Mouse (Mus musculus) frontal cortex, adult 2 months (tissue): ENCODE measurements around the gene Arid3c. TPM values are rescaled to one million over a fixed set of nuclear protein-coding genes. Genes with fewer than 3 reads are reported as not detected.
"Not testable (repeated sequence)": the region's sequence is repeated elsewhere in the genome, so short reads cannot be mapped to it uniquely, and the experiment has no call there.

Experiments
- DNase-seq, 2 experiments: peaks; one replicate each; pipeline ENCODE4 v3.0.0; 2022; ENCODE audit warnings: low spot score in 1 of 2; ENCODE audit errors: extremely low spot score in 1 of 2
- polyA plus RNA-seq: library from polyadenylated mRNA; depleted of rRNA; stranded (reverse); fragments of >200 nt; gene quantifications from 2 replicates; pipeline ENCODE4 v1.2.3, GENCODE M21; 2012

Arid3c gene
- polyA plus RNA-seq, 1 experiment = 0.12 TPM

GRCm38 (mm10) chr4:41708192-41708745 is 22.7 kb downstream of the Arid3c start:
- peak in 1 of 2 experiments; percentile 87 for DNase-seq

- peak; percentile 77 to 89 for DNase-seq
These were observed 23.9 kb downstream of the Arid3c start for GRCm38 (mm10) chr4:41707011-41707535.

- no peak for DNase-seq
These were observed 24.8 kb downstream of the Arid3c start for GRCm38 (mm10) chr4:41705922-41706754.

GRCm38 (mm10) chr4:41704651-41705050 is 26.3 kb downstream of the Arid3c start:
- no peak for DNase-seq

- DNase-seq = not testable (repeated sequence)
These were observed 28.7 kb downstream of the Arid3c start for GRCm38 (mm10) chr4:41702226-41702625.

- DNase-seq = not testable (repeated sequence)
These were observed 30.7 kb downstream of the Arid3c start for GRCm38 (mm10) chr4:41700224-41700623.

- not testable (repeated sequence) for DNase-seq
These were observed 31.2 kb downstream of the Arid3c start, which contains the start of gene Il11ra1 for GRCm38 (mm10) chr4:41699783-41700182. TSS of gene Il11ra1 (plus strand) at chr4:41699989.

GRCm38 (mm10) chr4:41698421-41699016 is 32.4 kb downstream of the Arid3c start:
- not testable (repeated sequence) for DNase-seq

GRCm38 (mm10) chr4:41696930-41697841 is 33.8 kb downstream of the Arid3c start, which contains the start of gene Cntfr:
TSS of gene Cntfr (minus strand) at chr4:41697089.
- peak in 1 of 2 experiments; percentile 91 for DNase-seq

- not testable (repeated sequence) for DNase-seq
These were observed 34.5 kb downstream of the Arid3c start for GRCm38 (mm10) chr4:41696452-41696851.

GRCm38 (mm10) chr4:41695800-41696199 is 35.1 kb downstream of the Arid3c start:
- DNase-seq = not testable (repeated sequence)

GRCm38 (mm10) chr4:41693511-41693910 is 37.4 kb downstream of the Arid3c start:
- DNase-seq = not testable (repeated sequence)

GRCm38 (mm10) chr4:41690014-41690413 is 40.9 kb downstream of the Arid3c start:
- not testable (repeated sequence) for DNase-seq

- DNase-seq = not testable (repeated sequence)
These were observed 42.4 kb downstream of the Arid3c start for GRCm38 (mm10) chr4:41688562-41688961.

GRCm38 (mm10) chr4:41685882-41686492 is 45.0 kb downstream of the Arid3c start:
- DNase-seq = not testable (repeated sequence)

- not testable (repeated sequence) for DNase-seq
These were observed 46.0 kb downstream of the Arid3c start for GRCm38 (mm10) chr4:41684931-41685453.

GRCm38 (mm10) chr4:41684131-41684930 is 46.6 kb downstream of the Arid3c start:
- not testable (repeated sequence) for DNase-seq

- DNase-seq = not testable (repeated sequence)
These were observed 47.6 kb downstream of the Arid3c start for GRCm38 (mm10) chr4:41683303-41683702.
